Mouse (Mus musculus) CH12.LX (cell line): ENCODE results near the gene Tnpo1. TPM values are rescaled to one million over a fixed set of nuclear protein-coding genes. Genes with fewer than 3 reads are reported as not detected.
A peak's percentile ranks its signal among the peaks of the same experiment; 100 is the strongest.

ENCODE experiments used
- DNase-seq: peaks from one replicate; pipeline ENCODE4 v3.0.0-alpha.2; 2013; ENCODE audit errors: extremely low read depth
- H3K27ac ChIP-seq: 2 replicates; pipeline ENCODE4 v1.5.1; 2012; ENCODE audit warnings: low read depth, mild to moderate bottlenecking, control low read depth, moderate library complexity; ENCODE audit not compliant: insufficient read depth
- H3K27me3 ChIP-seq: replicated peaks from 2 replicates; pipeline ENCODE3; 2012; ENCODE audit warnings: inconsistent platforms
- H3K36me3 ChIP-seq, 2 experiments: replicated peaks in 1 of 2; 2 replicates each; pipeline versions ENCODE3 to v1.6.1; 2012; ENCODE audit warnings: inconsistent platforms in 1 of 2, low read length in 1 of 2, mild to moderate bottlenecking in 1 of 2, mixed read lengths in 1 of 2, moderate library complexity in 1 of 2; ENCODE audit not compliant: control insufficient read depth in 1 of 2, insufficient read depth in 1 of 2
- H3K4me1 ChIP-seq, 2 experiments: 2 replicates each; pipeline ENCODE4 v1.6.1; 2012; ENCODE audit warnings: inconsistent platforms in 1 of 2, moderate library complexity in 1 of 2; ENCODE audit not compliant: insufficient read depth in 2 of 2, control insufficient read depth in 1 of 2
- H3K4me2 ChIP-seq: 2 replicates; pipeline ENCODE4 v1.6.1; 2012; ENCODE audit warnings: low read depth, mild to moderate bottlenecking, control low read depth; ENCODE audit not compliant: poor library complexity, insufficient read depth, severe bottlenecking
- H3K4me3 ChIP-seq, 3 experiments: fragments of 150-350 bp in 1 of 3; sonication (generic) in 1 of 3; replicated peaks in 1 of 3; 2 replicates each; pipeline versions ENCODE3 to v1.5.1; 2011 to 2012; ENCODE audit warnings: low read depth in 2 of 3, low read length in 2 of 3, mild to moderate bottlenecking in 2 of 3, moderate library complexity in 2 of 3, control low read depth in 1 of 3, improper control_type of control experiment in 1 of 3, inconsistent platforms in 1 of 3, mixed read lengths in 1 of 3; ENCODE audit not compliant: poor library complexity in 1 of 3
- H3K79me2 ChIP-seq: replicated peaks from 2 replicates; pipeline ENCODE4 v1.6.1; 2012; ENCODE audit warnings: mild to moderate bottlenecking, moderate library complexity; ENCODE audit not compliant: control insufficient read depth, poor library complexity, insufficient read depth, severe bottlenecking; ENCODE audit errors: extremely low read depth
- H3K9ac ChIP-seq: 2 replicates; pipeline ENCODE4 v1.6.1; 2012; ENCODE audit warnings: low read depth, mild to moderate bottlenecking, control low read depth, moderate library complexity; ENCODE audit not compliant: insufficient read depth
- H3K9me3 ChIP-seq: replicated peaks from 2 replicates; pipeline ENCODE3; 2012; ENCODE audit warnings: low read length, inconsistent platforms, mixed read lengths
- BHLHE40 ChIP-seq: IDR thresholded peaks from 2 replicates; pipeline ENCODE4 v1.6.1; 2011; ENCODE audit warnings: mild to moderate bottlenecking, low read depth, low read length, improper control_type of control experiment
- CHD1 ChIP-seq: IDR thresholded peaks from 2 replicates; pipeline ENCODE4 v1.6.1; 2012; ENCODE audit warnings: low read depth, low read length, improper control_type of control experiment, inconsistent platforms
- CHD2 ChIP-seq: IDR thresholded peaks from 2 replicates; pipeline ENCODE4 v1.6.1; 2011; ENCODE audit warnings: low read length, improper control_type of control experiment
- CTCF ChIP-seq, 2 experiments: IDR thresholded peaks in 1 of 2; conservative IDR thresholded peaks in 1 of 2; 2 replicates each; pipeline ENCODE4 v1.5.1; 2011 to 2012; ENCODE audit warnings: low read depth in 2 of 2, low read length in 2 of 2, improper control_type of control experiment in 1 of 2, inconsistent platforms in 1 of 2, mild to moderate bottlenecking in 1 of 2, moderate library complexity in 1 of 2
- EP300 ChIP-seq: IDR thresholded peaks from 2 replicates; pipeline ENCODE4 v1.6.1; 2011; ENCODE audit warnings: low read length, improper control_type of control experiment
- ETS1 ChIP-seq: conservative IDR thresholded peaks from 2 replicates; pipeline ENCODE4 v1.6.1; 2012; ENCODE audit warnings: low read depth, mild to moderate bottlenecking, inconsistent platforms, low read length, improper control_type of control experiment, moderate library complexity
- HCFC1 ChIP-seq: IDR thresholded peaks from 2 replicates; pipeline ENCODE4 v1.6.1; 2012; ENCODE audit warnings: low read depth, mild to moderate bottlenecking, inconsistent platforms, low read length, improper control_type of control experiment
- KAT2A ChIP-seq: IDR thresholded peaks from 2 replicates; pipeline ENCODE4 v1.6.1; 2012; ENCODE audit warnings: low read length, improper control_type of control experiment, inconsistent platforms; ENCODE audit not compliant: insufficient replicate concordance
- MAFK ChIP-seq: IDR thresholded peaks from 2 replicates; pipeline ENCODE4 v1.6.1; 2011; ENCODE audit warnings: low read length, improper control_type of control experiment; ENCODE audit not compliant: insufficient replicate concordance
- MAZ ChIP-seq: IDR thresholded peaks from 2 replicates; pipeline ENCODE4 v1.6.1; 2012; ENCODE audit warnings: low read depth, mild to moderate bottlenecking, inconsistent platforms, low read length, improper control_type of control experiment, moderate library complexity
- MYC ChIP-seq: IDR thresholded peaks from 2 replicates; pipeline ENCODE4 v1.6.1; 2011; ENCODE audit warnings: low read depth, mild to moderate bottlenecking, improper control_type of control experiment, low read length
- NELFE ChIP-seq: IDR thresholded peaks from 2 replicates; pipeline ENCODE4 v1.6.1; 2011; ENCODE audit warnings: low read depth, low read length, improper control_type of control experiment
- RAD21 ChIP-seq: IDR thresholded peaks from 2 replicates; pipeline ENCODE4 v1.6.1; 2011; ENCODE audit warnings: low read depth, mild to moderate bottlenecking, low read length, improper control_type of control experiment, moderate library complexity
- RCOR1 ChIP-seq: conservative IDR thresholded peaks from 2 replicates; pipeline ENCODE4 v1.6.1; 2012; ENCODE audit warnings: low read depth, mild to moderate bottlenecking, inconsistent platforms, low read length, improper control_type of control experiment
- SMC3 ChIP-seq: IDR thresholded peaks from 2 replicates; pipeline ENCODE4 v1.6.1; 2011; ENCODE audit warnings: low read depth, low read length, improper control_type of control experiment
- TBP ChIP-seq: conservative IDR thresholded peaks from 2 replicates; pipeline ENCODE4 v1.6.1; 2011; ENCODE audit warnings: low read depth, low read length, improper control_type of control experiment
- UBTF ChIP-seq: IDR thresholded peaks from 2 replicates; pipeline ENCODE4 v1.6.1; 2012; ENCODE audit warnings: low read depth, mild to moderate bottlenecking, inconsistent platforms, low read length, improper control_type of control experiment, moderate library complexity
- USF1 ChIP-seq: IDR thresholded peaks from 2 replicates; pipeline ENCODE4 v1.6.1; 2014; ENCODE audit warnings: low read depth, mild to moderate bottlenecking, inconsistent platforms, low read length, improper control_type of control experiment
- USF2 ChIP-seq: conservative IDR thresholded peaks from 2 replicates; pipeline ENCODE4 v1.6.1; 2011; ENCODE audit warnings: low read depth, low read length, improper control_type of control experiment
- ZKSCAN1 ChIP-seq: IDR thresholded peaks from 2 replicates; pipeline ENCODE4 v1.6.1; 2012; ENCODE audit warnings: low read depth, inconsistent platforms, low read length, improper control_type of control experiment, borderline replicate concordance
- ZNF384 ChIP-seq: IDR thresholded peaks from 2 replicates; pipeline ENCODE4 v1.6.1; 2012; ENCODE audit warnings: low read depth, low read length, improper control_type of control experiment, inconsistent platforms
- dilution Hi-C: fragments of 300-500 bp; cut with MboI; formaldehyde crosslinking; loops from 2 replicates; pipeline ENCODE4 v1.14.3; 2020; ENCODE audit warnings: low sequenced_read_pairs; ENCODE audit not compliant: extremely low pct_unique_long_range_greater_than_20kb, extremely low pct_ligation_motif_present
- in situ Hi-C: fragments of 300-500 bp; cut with MboI; formaldehyde crosslinking; loops from 3 replicates; pipeline ENCODE4 v1.14.3; 2019; ENCODE audit warnings: low sequenced_read_pairs, low pct_ligation_motif_present, low pct_unique_long_range_greater_than_20kb, mixed read lengths
- polyA plus RNA-seq: library from polyadenylated mRNA; unstranded; fragments of >175 nt; gene quantifications from 2 replicates; pipeline ENCODE4 v1.2.1, GENCODE M21; 2012; ENCODE audit warnings: low read depth; ENCODE audit not compliant: insufficient read length
- total RNA-seq, 2 experiments: library from RNA; depleted of rRNA; stranded (reverse); fragments of 300-350 nt in 1 of 2; fragments of >200 nt in 1 of 2; gene quantifications; 2 replicates each; pipeline ENCODE4 v1.2.3; 2012 to 2014

Tnpo1 gene
- total and polyA plus RNA-seq, 3 experiments = 93.6 to 105 (median 95.9) TPM

DNA sequence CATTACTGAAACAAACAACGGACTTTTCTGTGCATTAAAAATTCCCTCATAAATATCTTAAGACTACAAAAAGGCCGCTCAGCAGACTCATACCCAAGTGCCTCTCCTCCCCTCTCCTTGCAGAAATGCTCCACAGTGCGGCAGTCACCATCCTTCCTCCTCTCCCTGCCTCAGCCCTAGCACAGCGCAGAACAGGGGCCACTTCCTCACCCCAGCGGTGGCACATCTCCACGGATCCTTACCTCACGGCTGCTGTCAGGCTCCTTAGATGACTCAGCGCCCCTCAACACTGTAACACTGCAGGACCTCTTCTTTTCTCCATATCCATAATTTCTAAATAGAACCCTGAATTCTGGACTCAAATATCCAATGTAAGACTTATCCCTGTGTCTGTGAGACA, 13.6 kb downstream of the Tnpo1 start:
- Histone ChIP-seq H3K4me1 (peaks cover 6 to 38% of the 10 kb centered on the region in 2 experiments; a peak in 3 of 4 replicates), H3K9me3 (no peaks in the 10 kb centered on the region), H3K79me2 (peaks cover 15% of the 10 kb centered on the region; the same call in 1 of the 2 replicates), H3K27ac (no peak overlapping the region), H3K4me2 (no peak overlapping the region), H3K4me3 (no peak overlapping the region), H3K36me3 (peaks cover 0 to 17% of the 10 kb centered on the region in 2 experiments), H3K9ac (no peak overlapping the region), H3K27me3 (no peaks in the 10 kb centered on the region)
- dilution Hi-C loops (no loop called here), in situ Hi-C loops (no loop called here)
- peak; percentile 67 for DNase-seq
- TF ChIP-seq HCFC1 (no peak), SMC3 (peak; percentile 33; the same call in 1 of the 2 replicates), EP300 (peak; percentile 32; the same call in 1 of the 2 replicates), USF2 (no peak), CHD2 (no peak), CHD1 (no peak), CTCF (conservative IDR thresholded peaks at IDR 0.05 in 1 of 2, IDR thresholded peaks at IDR 0.05 in 1 of 2; ENCODE audit: low read depth in 2 of 2, low read length in 2 of 2) (peak in 1 of 2 experiments; percentile 34; a peak in 1 of 4 replicates), UBTF (no peak), RAD21 (peak; percentile 27)

- no peak overlapping the region for H3K27ac ChIP-seq
- dilution Hi-C loops = no loop called here
- H3K27me3 ChIP-seq = no peaks in the 10 kb centered on the region
- peaks cover 0 to 30% of the 10 kb centered on the region in 2 experiments; a peak in 2 of 4 replicates for H3K4me1 ChIP-seq
- TF ChIP-seq ZKSCAN1 (no peak), RAD21 (no peak), USF1 (no peak), KAT2A (no peak), TBP (no peak), MAZ (no peak), BHLHE40 (no peak), ZNF384 (no peak), MAFK (no peak), MYC (no peak), NELFE (no peak), ETS1 (no peak), RCOR1 (no peak)
- TF ChIP-seq, all 38 proteins: peak for 0
- Histone ChIP-seq H3K4me3 (no peak overlapping the region), H3K79me2 (peaks cover 15% of the 10 kb centered on the region; the same call in 1 of the 2 replicates), H3K9ac (no peak overlapping the region), H3K4me2 (no peak overlapping the region), H3K36me3 (peaks cover 0 to 16% of the 10 kb centered on the region in 2 experiments), H3K9me3 (no peaks in the 10 kb centered on the region)
- DNase-seq = no peak
- in situ Hi-C loops = no loop called here
Observed at GRCm38 (mm10) chr13:98910801-98911200, 15.4 kb downstream of the Tnpo1 start.
